Mouse (Mus musculus) embryonic fibroblast, embryonic 13.5 days (primary cell): ENCODE results near the gene Tex14.

Experiments
- CTCF ChIP-seq: IDR thresholded peaks from 2 replicates; pipeline ENCODE4 v1.5.1; 2011; ENCODE audit warnings: mild to moderate bottlenecking, control low read depth, low read length, moderate library complexity, borderline replicate concordance; ENCODE audit not compliant: insufficient read depth
- POLR2A ChIP-seq: IDR thresholded peaks from 2 replicates; pipeline ENCODE4 v1.6.1; 2011; ENCODE audit warnings: low read depth, mild to moderate bottlenecking, control low read depth, low read length, moderate library complexity

GRCm38 (mm10) chr11:87583291-87584034, 178.6 kb downstream of the Tex14 start:
- no peak for TF ChIP-seq POLR2A
- TF ChIP-seq CTCF, result no peak
